Mouse (Mus musculus): ENCODE measurements around the gene Slc45a1. TPM values are rescaled to one million over a fixed set of nuclear protein-coding genes. Genes with fewer than 3 reads are reported as not detected.

Slc45a1 gene
- polyA plus RNA-seq, 2 experiments: 0.14 to 0.36 TPM

GRCm38 (mm10) chr4:150680373-150680772, 28.4 kb upstream of the Slc45a1 start:
- Histone ChIP-seq H3K36me3 (ENCODE audit: control insufficient read depth, insufficient read depth, low read length) (no peaks in the 10 kb centered on the region), H3K4me3 (replicated peaks; ENCODE audit: low read length) (no peak overlapping the region), H3K27me3 (ENCODE audit: control insufficient read depth, insufficient read depth, low read length) (no peaks in the 10 kb centered on the region), H3K4me2 (replicated peaks; ENCODE audit: low read depth, low read length, severe bottlenecking) (no peak overlapping the region), H3K9me3 (ENCODE audit: control insufficient read depth, low read length) (no peaks in the 10 kb centered on the region), H3K9ac (ENCODE audit: low read depth, low read length, severe bottlenecking) (no peak overlapping the region), H3K27ac (replicated peaks; ENCODE audit: low read depth, low read length) (no peak overlapping the region), H3K4me1 (ENCODE audit: control insufficient read depth, insufficient read depth, low read length) (peaks cover 4% of the 10 kb centered on the region)
- 67% methylated on average over 5 of the region's 5 CpGs for WGBS
- no peak for DNase-seq (ENCODE audit: low spot score)
- ATAC-seq (ENCODE audit: low FRiP score, low read depth): no peak
- TF ChIP-seq POLR2A (IDR thresholded peaks at IDR 0.05; ENCODE audit: borderline replicate concordance, extremely low read depth, insufficient read depth, insufficient read length): no peak

- DNase-seq (ENCODE audit: low spot score): no peak
- H3K9me3 ChIP-seq (ENCODE audit: control insufficient read depth, low read length): no peaks in the 10 kb centered on the region
- H3K27ac ChIP-seq (replicated peaks; ENCODE audit: low read depth, low read length): no peak overlapping the region
- no peak for ATAC-seq (ENCODE audit: low FRiP score, low read depth)
- TF ChIP-seq POLR2A (IDR thresholded peaks at IDR 0.05; ENCODE audit: borderline replicate concordance, extremely low read depth, insufficient read depth, insufficient read length): no peak
- H3K36me3 ChIP-seq (ENCODE audit: control insufficient read depth, insufficient read depth, low read length): no peaks in the 10 kb centered on the region
- H3K9ac ChIP-seq (ENCODE audit: low read depth, low read length, severe bottlenecking): no peak overlapping the region
- H3K27me3 ChIP-seq (ENCODE audit: control insufficient read depth, insufficient read depth, low read length): no peaks in the 10 kb centered on the region
- peaks cover 2% of the 10 kb centered on the region; the same call in 1 of the 2 replicates for H3K4me1 ChIP-seq (ENCODE audit: control insufficient read depth, insufficient read depth, low read length)
- H3K4me3 ChIP-seq (replicated peaks; ENCODE audit: low read length): no peak overlapping the region
- H3K4me2 ChIP-seq (replicated peaks; ENCODE audit: low read depth, low read length, severe bottlenecking): no peak overlapping the region
- 94% methylated on average over 20 of the region's 20 CpGs for WGBS
These were observed 26.8 kb upstream of the Slc45a1 start for GRCm38 (mm10) chr4:150678789-150679188.

- no peaks in the 10 kb centered on the region for H3K9me3 ChIP-seq (ENCODE audit: control insufficient read depth, low read length)
- 24% methylated on average over 3 of the region's 4 CpGs for WGBS
- no peak for TF ChIP-seq POLR2A (IDR thresholded peaks at IDR 0.05; ENCODE audit: borderline replicate concordance, extremely low read depth, insufficient read depth, insufficient read length)
- DNase-seq (ENCODE audit: low spot score) (no peak), ATAC-seq (ENCODE audit: low FRiP score, low read depth) (no peak)
- no peak overlapping the region for H3K4me3 ChIP-seq (replicated peaks; ENCODE audit: low read length)
- H3K27ac ChIP-seq (replicated peaks; ENCODE audit: low read depth, low read length): no peak overlapping the region
- H3K27me3 ChIP-seq (ENCODE audit: control insufficient read depth, insufficient read depth, low read length): no peaks in the 10 kb centered on the region
- no peak overlapping the region for H3K4me2 ChIP-seq (replicated peaks; ENCODE audit: low read depth, low read length, severe bottlenecking)
- H3K9ac ChIP-seq (ENCODE audit: low read depth, low read length, severe bottlenecking): no peak overlapping the region
- no peaks in the 10 kb centered on the region for H3K36me3 ChIP-seq (ENCODE audit: control insufficient read depth, insufficient read depth, low read length)
- H3K4me1 ChIP-seq (ENCODE audit: control insufficient read depth, insufficient read depth, low read length): peaks cover 2% of the 10 kb centered on the region; the same call in 1 of the 2 replicates
These were observed 25.9 kb upstream of the Slc45a1 start for GRCm38 (mm10) chr4:150677846-150678224.

- Histone ChIP-seq H3K4me2 (replicated peaks; ENCODE audit: low read depth, low read length, severe bottlenecking) (no peak overlapping the region), H3K27ac (replicated peaks; ENCODE audit: low read depth, low read length) (no peak overlapping the region), H3K9ac (ENCODE audit: low read depth, low read length, severe bottlenecking) (no peak overlapping the region), H3K9me3 (ENCODE audit: control insufficient read depth, low read length) (no peaks in the 10 kb centered on the region), H3K27me3 (ENCODE audit: control insufficient read depth, insufficient read depth, low read length) (no peaks in the 10 kb centered on the region), H3K4me3 (replicated peaks; ENCODE audit: low read length) (no peak overlapping the region), H3K4me1 (ENCODE audit: control insufficient read depth, insufficient read depth, low read length) (peaks cover 2% of the 10 kb centered on the region; the same call in 1 of the 2 replicates), H3K36me3 (ENCODE audit: control insufficient read depth, insufficient read depth, low read length) (no peaks in the 10 kb centered on the region)
- no peak for DNase-seq (ENCODE audit: low spot score)
- 40% methylated on average over 9 of the region's 10 CpGs for WGBS
- no peak for ATAC-seq (ENCODE audit: low FRiP score, low read depth)
- TF ChIP-seq POLR2A (IDR thresholded peaks at IDR 0.05; ENCODE audit: borderline replicate concordance, extremely low read depth, insufficient read depth, insufficient read length): no peak
These were observed 25.3 kb upstream of the Slc45a1 start for GRCm38 (mm10) chr4:150677126-150677845.

- ATAC-seq (ENCODE audit: low FRiP score, low read depth): no peak
- no peaks in the 10 kb centered on the region for H3K36me3 ChIP-seq (ENCODE audit: control insufficient read depth, insufficient read depth, low read length)
- H3K9me3 ChIP-seq (ENCODE audit: control insufficient read depth, low read length): no peaks in the 10 kb centered on the region
- DNase-seq (ENCODE audit: low spot score): no peak
- peaks cover 2% of the 10 kb centered on the region; the same call in 1 of the 2 replicates for H3K4me1 ChIP-seq (ENCODE audit: control insufficient read depth, insufficient read depth, low read length)
- 41% methylated on average over 13 of the region's 13 CpGs for WGBS
- H3K4me2 ChIP-seq (replicated peaks; ENCODE audit: low read depth, low read length, severe bottlenecking): no peak overlapping the region
- H3K27ac ChIP-seq (replicated peaks; ENCODE audit: low read depth, low read length): no peak overlapping the region
- H3K9ac ChIP-seq (ENCODE audit: low read depth, low read length, severe bottlenecking): no peak overlapping the region
- no peaks in the 10 kb centered on the region for H3K27me3 ChIP-seq (ENCODE audit: control insufficient read depth, insufficient read depth, low read length)
- no peak for TF ChIP-seq POLR2A (IDR thresholded peaks at IDR 0.05; ENCODE audit: borderline replicate concordance, extremely low read depth, insufficient read depth, insufficient read length)
- no peak overlapping the region for H3K4me3 ChIP-seq (replicated peaks; ENCODE audit: low read length)
These were observed 24.1 kb upstream of the Slc45a1 start for GRCm38 (mm10) chr4:150676029-150676428.
